Mouse (Mus musculus): ENCODE results near the gene Ampd3. TPM values are rescaled to one million over a fixed set of nuclear protein-coding genes. Genes with fewer than 3 reads are reported as not detected.

Gene Ampd3
- polyA plus RNA-seq, 1 experiment from 2014 or later: 1.7 TPM

GRCm38 (mm10) chr7:110773204-110774002 is 5.4 kb downstream of the Ampd3 start:
- WGBS: 48% methylated on average over 14 of the region's 14 CpGs
- peak overlapping the region; percentile 57; the same call in 1 of the 2 replicates for H3K27ac ChIP-seq
- peaks cover 36% of the 10 kb centered on the region for H3K4me1 ChIP-seq (replicated peaks)
- no peaks in the 10 kb centered on the region for H3K9me3 ChIP-seq
- H3K36me3 ChIP-seq: no peaks in the 10 kb centered on the region
- DNase-seq (ENCODE audit: low spot score): no peak
- no peak overlapping the region for H3K4me3 ChIP-seq
- H3K27me3 ChIP-seq (ENCODE audit: insufficient read depth, poor library complexity, severe bottlenecking): peaks cover 31% of the 10 kb centered on the region

DNA sequence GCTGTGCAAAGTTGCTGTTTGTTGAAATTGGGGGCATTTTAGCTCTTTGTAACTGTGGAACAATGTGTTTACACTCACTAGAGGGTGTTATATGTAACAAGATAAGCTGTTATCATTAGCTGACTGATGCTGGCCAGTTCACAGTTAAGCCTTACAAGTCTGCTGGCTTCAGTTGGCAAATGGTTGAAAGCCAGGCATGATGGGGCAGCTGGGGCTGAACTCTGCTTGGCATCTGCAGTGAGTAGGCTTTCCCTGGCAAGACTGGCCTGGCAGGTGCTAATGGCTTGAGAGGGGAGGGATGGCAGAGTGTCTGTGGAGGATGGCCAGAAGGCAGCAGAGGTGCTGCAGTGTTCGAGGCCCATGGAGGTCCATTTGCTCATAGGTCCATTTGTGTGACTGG is 6.1 kb downstream of the Ampd3 start:
- Histone ChIP-seq H3K4me1 (replicated peaks) (peaks cover 29% of the 10 kb centered on the region), H3K27ac (peak overlapping the region; percentile 57; the same call in 1 of the 2 replicates), H3K27me3 (ENCODE audit: insufficient read depth, poor library complexity, severe bottlenecking) (peaks cover 25% of the 10 kb centered on the region), H3K4me3 (no peak overlapping the region), H3K9me3 (no peaks in the 10 kb centered on the region), H3K36me3 (no peaks in the 10 kb centered on the region)
- WGBS: 79% methylated on average over 1 of the region's 1 CpGs
- DNase-seq (ENCODE audit: low spot score): no peak

DNA sequence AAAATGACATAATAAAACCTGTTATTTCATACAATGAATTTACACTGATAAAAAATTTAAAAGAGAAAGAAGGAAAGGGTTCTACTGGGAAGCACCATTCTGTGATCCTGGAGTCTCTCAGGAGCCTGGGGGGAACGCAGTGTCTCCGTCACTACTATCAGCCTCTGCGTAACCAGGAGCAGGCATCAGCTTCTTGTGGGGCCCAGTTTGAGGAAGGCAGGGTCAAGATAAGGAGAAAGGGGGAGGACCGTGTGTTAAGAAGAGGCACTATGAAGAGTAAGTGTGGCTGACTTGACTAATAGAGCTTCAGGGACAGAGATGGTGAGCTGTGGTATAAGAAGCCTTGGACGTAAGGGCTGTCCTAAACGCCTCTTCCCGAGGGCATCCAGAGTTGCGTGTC is 6.7 kb downstream of the Ampd3 start:
- H3K4me1 ChIP-seq (replicated peaks): peaks cover 26% of the 10 kb centered on the region
- no peaks in the 10 kb centered on the region for H3K36me3 ChIP-seq
- H3K27me3 ChIP-seq (ENCODE audit: insufficient read depth, poor library complexity, severe bottlenecking): peaks cover 19% of the 10 kb centered on the region
- H3K9me3 ChIP-seq: no peaks in the 10 kb centered on the region
- no peak overlapping the region for H3K27ac ChIP-seq
- 91% methylated on average over 8 of the region's 8 CpGs for WGBS
- no peak for DNase-seq (ENCODE audit: low spot score)
- H3K4me3 ChIP-seq: no peak overlapping the region

- WGBS: 68% methylated on average over 18 of the region's 18 CpGs
- no peaks in the 10 kb centered on the region for H3K9me3 ChIP-seq
Observed at GRCm38 (mm10) chr7:110777146-110778001, 9.4 kb downstream of the Ampd3 start.

DNA sequence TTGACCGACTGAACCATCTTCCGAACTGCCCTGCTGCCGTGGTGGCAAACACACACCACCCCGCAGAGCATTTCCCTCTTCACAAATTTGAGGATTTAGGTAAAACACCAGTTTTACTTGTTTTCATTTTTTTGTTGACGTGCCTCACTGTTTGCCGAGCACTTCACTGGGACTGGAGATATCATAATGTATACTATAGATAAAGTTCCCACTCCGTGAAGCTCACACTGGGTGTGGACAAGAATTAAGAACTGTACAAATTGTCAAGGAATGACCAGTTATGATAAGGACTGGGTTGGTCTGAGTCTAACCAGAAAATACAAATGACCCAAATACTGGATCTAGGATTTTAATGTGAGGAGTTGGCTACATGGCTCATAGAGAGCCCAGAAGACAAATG is 10.9 kb downstream of the Ampd3 start:
- no peaks in the 10 kb centered on the region for H3K9me3 ChIP-seq
- DNase-seq (ENCODE audit: low spot score): no peak
- no peak overlapping the region for H3K4me3 ChIP-seq
- no peaks in the 10 kb centered on the region for H3K27me3 ChIP-seq (ENCODE audit: insufficient read depth, poor library complexity, severe bottlenecking)
- peaks cover 32% of the 10 kb centered on the region for H3K4me1 ChIP-seq (replicated peaks)
- 95% methylated on average over 7 of the region's 7 CpGs for WGBS
- H3K27ac ChIP-seq: no peak overlapping the region
- no peaks in the 10 kb centered on the region for H3K36me3 ChIP-seq

More at GRCm38 (mm10) chr7:110777146-110778001, 9.4 kb downstream of the Ampd3 start:
- Histone ChIP-seq H3K27ac (0 out of 2 replicates have a peak overlapping the region, but pooled peaks have one; percentile 62), H3K4me3 (no peak overlapping the region), H3K4me1 (replicated peaks) (peaks cover 33% of the 10 kb centered on the region), H3K36me3 (no peaks in the 10 kb centered on the region), H3K27me3 (ENCODE audit: insufficient read depth, poor library complexity, severe bottlenecking) (no peaks in the 10 kb centered on the region)
- DNase-seq (ENCODE audit: low spot score): no peak

DNA sequence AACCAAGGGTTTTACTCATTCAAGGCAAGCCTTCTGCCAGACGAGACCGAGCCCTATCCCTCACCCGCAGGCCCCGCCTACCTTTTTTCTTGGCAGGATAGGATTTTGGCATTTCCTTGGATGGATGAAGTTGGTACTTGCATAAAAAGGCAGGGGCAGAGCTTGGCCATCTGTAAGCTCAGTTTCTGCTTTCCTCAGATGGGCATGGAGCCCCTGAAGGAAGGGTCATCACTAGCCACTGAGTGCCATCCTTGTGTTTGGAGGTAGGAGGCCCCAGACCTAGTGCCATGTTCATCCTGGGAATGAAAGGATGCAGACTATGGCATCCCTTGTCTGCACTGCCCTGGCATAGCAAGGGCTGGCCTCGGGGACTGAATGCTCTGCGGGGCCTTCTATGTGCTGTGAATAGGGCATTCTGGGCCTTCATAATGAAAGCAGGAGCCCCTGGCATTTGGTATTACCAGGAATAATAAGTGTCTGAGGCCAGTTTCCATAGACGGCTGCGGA is 11.7 kb downstream of the Ampd3 start:
- no peak for DNase-seq (ENCODE audit: low spot score)
- no peaks in the 10 kb centered on the region for H3K36me3 ChIP-seq
- WGBS: 88% methylated on average over 8 of the region's 8 CpGs
- no peaks in the 10 kb centered on the region for H3K9me3 ChIP-seq
- H3K4me1 ChIP-seq (replicated peaks): peaks cover 28% of the 10 kb centered on the region
- H3K27ac ChIP-seq: no peak overlapping the region
- no peaks in the 10 kb centered on the region for H3K27me3 ChIP-seq (ENCODE audit: insufficient read depth, poor library complexity, severe bottlenecking)
- H3K4me3 ChIP-seq: no peak overlapping the region

GRCm38 (mm10) chr7:110780520-110780919 is 12.5 kb downstream of the Ampd3 start:
- no peaks in the 10 kb centered on the region for H3K9me3 ChIP-seq
- no peak overlapping the region for H3K4me3 ChIP-seq
- H3K4me1 ChIP-seq (replicated peaks): peaks cover 28% of the 10 kb centered on the region
- no peaks in the 10 kb centered on the region for H3K27me3 ChIP-seq (ENCODE audit: insufficient read depth, poor library complexity, severe bottlenecking)
- H3K27ac ChIP-seq: no peak overlapping the region
- DNase-seq (ENCODE audit: low spot score): no peak
- H3K36me3 ChIP-seq: no peaks in the 10 kb centered on the region
- WGBS: 85% methylated on average over 4 of the region's 4 CpGs

DNA sequence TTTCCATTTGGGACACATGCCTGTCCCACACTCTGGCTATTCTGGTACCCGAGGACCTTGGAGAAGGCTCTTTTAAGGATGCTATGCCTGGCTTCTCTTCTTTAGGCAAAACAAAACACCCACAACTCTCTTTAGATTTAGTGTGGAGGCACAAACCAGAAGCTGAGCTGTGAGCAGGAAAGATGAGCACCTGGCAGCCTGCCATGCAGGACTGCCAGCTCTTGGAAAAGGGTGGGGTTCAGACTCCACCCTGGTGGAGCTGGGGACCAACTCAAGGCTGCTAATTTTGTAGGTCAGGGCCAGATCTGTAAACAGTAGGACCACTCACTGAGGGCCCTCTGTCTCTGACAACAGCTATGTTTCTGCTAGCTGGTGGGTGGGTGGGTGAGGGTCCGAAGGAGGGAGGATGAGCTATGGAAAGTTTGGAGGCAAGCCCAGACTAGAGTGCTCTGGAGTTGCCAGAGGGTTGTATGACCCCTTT is 13.3 kb downstream of the Ampd3 start:
- DNase-seq (ENCODE audit: low spot score): no peak

DNA sequence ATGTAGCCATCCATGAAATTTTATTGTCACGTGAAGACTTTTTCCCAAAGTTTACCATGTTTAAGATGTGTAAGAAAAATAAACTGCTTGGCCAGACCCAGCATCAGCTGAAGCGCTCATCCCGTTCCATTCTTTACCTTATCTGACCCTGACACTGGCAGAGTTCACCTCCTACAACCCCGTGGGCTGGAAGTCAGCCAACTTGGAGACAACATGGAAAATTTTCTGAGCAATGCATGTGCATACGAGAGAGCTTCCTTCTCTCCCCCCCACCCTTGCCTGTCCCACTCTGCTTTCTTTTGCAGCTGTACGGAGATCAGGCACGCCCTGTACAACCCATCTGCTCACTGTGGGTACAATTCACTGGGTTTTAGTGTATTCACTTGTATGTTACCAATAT is 14.1 kb downstream of the Ampd3 start:
- Histone ChIP-seq H3K36me3 (no peaks in the 10 kb centered on the region), H3K27me3 (ENCODE audit: insufficient read depth, poor library complexity, severe bottlenecking) (no peaks in the 10 kb centered on the region), H3K27ac (no peak overlapping the region), H3K4me1 (replicated peaks) (peaks cover 31% of the 10 kb centered on the region), H3K4me3 (no peak overlapping the region), H3K9me3 (no peaks in the 10 kb centered on the region)
- 79% methylated on average over 7 of the region's 7 CpGs for WGBS
- DNase-seq (ENCODE audit: low spot score): no peak

More for the DNA sequence above, 13.3 kb downstream of the Ampd3 start:
- H3K27me3 ChIP-seq (ENCODE audit: insufficient read depth, poor library complexity, severe bottlenecking): no peaks in the 10 kb centered on the region
- no peak overlapping the region for H3K4me3 ChIP-seq
- H3K9me3 ChIP-seq: no peaks in the 10 kb centered on the region
- H3K4me1 ChIP-seq (replicated peaks): peaks cover 36% of the 10 kb centered on the region
- no peak overlapping the region for H3K27ac ChIP-seq
- 84% methylated on average over 2 of the region's 2 CpGs for WGBS
- no peaks in the 10 kb centered on the region for H3K36me3 ChIP-seq

- no peak for DNase-seq (ENCODE audit: low spot score)
- WGBS: 56% methylated on average over 10 of the region's 10 CpGs
- H3K4me3 ChIP-seq: no peak overlapping the region
Observed at GRCm38 (mm10) chr7:110782845-110783478, 15.0 kb downstream of the Ampd3 start.

GRCm38 (mm10) chr7:110784965-110785364 is 17.0 kb downstream of the Ampd3 start:
- Histone ChIP-seq H3K4me3 (no peak overlapping the region), H3K36me3 (no peaks in the 10 kb centered on the region), H3K27ac (no peak overlapping the region), H3K4me1 (replicated peaks) (peaks cover 23% of the 10 kb centered on the region), H3K9me3 (no peaks in the 10 kb centered on the region), H3K27me3 (ENCODE audit: insufficient read depth, poor library complexity, severe bottlenecking) (no peaks in the 10 kb centered on the region)
- 78% methylated on average over 8 of the region's 8 CpGs for WGBS
- no peak for DNase-seq (ENCODE audit: low spot score)

More at GRCm38 (mm10) chr7:110782845-110783478, 15.0 kb downstream of the Ampd3 start:
- Histone ChIP-seq H3K27ac (no peak overlapping the region), H3K36me3 (no peaks in the 10 kb centered on the region), H3K27me3 (ENCODE audit: insufficient read depth, poor library complexity, severe bottlenecking) (no peaks in the 10 kb centered on the region), H3K9me3 (no peaks in the 10 kb centered on the region), H3K4me1 (replicated peaks) (peaks cover 23% of the 10 kb centered on the region)

DNA sequence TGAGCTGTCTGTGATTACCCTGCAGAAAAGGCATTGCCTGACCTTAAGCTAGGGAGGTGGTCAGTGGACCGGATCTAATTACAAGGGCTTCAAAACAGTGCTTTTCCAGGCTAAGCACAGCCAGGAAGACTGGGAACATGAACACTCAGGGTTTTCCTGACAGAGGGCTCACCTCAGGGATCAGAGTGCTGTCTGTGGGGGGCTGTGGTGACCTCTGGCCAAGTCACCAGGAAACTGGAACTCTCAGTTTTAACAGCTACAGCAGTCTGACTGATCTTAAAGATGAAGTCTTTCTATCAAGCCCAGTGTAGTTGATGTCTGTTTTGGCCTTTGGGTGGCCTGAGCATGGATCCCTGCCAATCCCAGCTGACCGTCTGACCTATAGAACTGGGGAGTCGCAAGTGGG is 17.7 kb downstream of the Ampd3 start:
- Histone ChIP-seq H3K27me3 (ENCODE audit: insufficient read depth, poor library complexity, severe bottlenecking) (no peaks in the 10 kb centered on the region), H3K9me3 (no peaks in the 10 kb centered on the region), H3K27ac (no peak overlapping the region), H3K4me3 (no peak overlapping the region), H3K36me3 (no peaks in the 10 kb centered on the region), H3K4me1 (replicated peaks) (peaks cover 23% of the 10 kb centered on the region)
- WGBS: 65% methylated on average over 3 of the region's 3 CpGs
- DNase-seq (ENCODE audit: low spot score): no peak

Measured in hindbrain, embryonic 10.5 days (tissue).